Mouse (Mus musculus) lung, embryonic 14.5 days (tissue): ENCODE measurements at regions not wholly inside any gene's neighbourhood (a gene's known extent, or its start where the extent isn't known, plus 50 kb on each side); places are given as distances from the start of the nearest gene placed in this dataset.

ENCODE experiments used
- ATAC-seq: fragments of 200-750 bp; cut with Nextera tagmentation; 2 replicates; pipeline ENCODE4 v1.8.0; 2017; ENCODE audit warnings: mild to moderate bottlenecking, moderate TSS enrichment, moderate library complexity; ENCODE audit not compliant: insufficient read depth
- DNase-seq: peaks from one replicate; pipeline ENCODE4 v3.0.0-alpha.2; 2015
- H3K27ac ChIP-seq: fragments of 300-500 bp; sonication (generic); 2 replicates; pipeline ENCODE4 v1.5.1; 2014; ENCODE audit warnings: low read depth, mild to moderate bottlenecking, moderate library complexity
- H3K27me3 ChIP-seq: fragments of 300-500 bp; sonication (generic); 2 replicates; pipeline ENCODE4 v1.6.1; 2014; ENCODE audit warnings: low read length, control low read depth; ENCODE audit not compliant: insufficient read depth
- H3K36me3 ChIP-seq: fragments of 300-500 bp; sonication (generic); 2 replicates; pipeline ENCODE4 v1.6.1; 2014; ENCODE audit warnings: control low read depth; ENCODE audit not compliant: insufficient read depth
- H3K4me1 ChIP-seq: fragments of 300-500 bp; sonication (generic); 2 replicates; pipeline ENCODE4 v1.6.1; 2014; ENCODE audit warnings: antibody characterized with exemption, control low read depth; ENCODE audit not compliant: insufficient read depth
- H3K4me2 ChIP-seq: fragments of 300-500 bp; sonication (generic); 2 replicates; pipeline ENCODE4 v1.6.1; 2014; ENCODE audit warnings: mild to moderate bottlenecking
- H3K4me3 ChIP-seq: fragments of 300-500 bp; sonication (generic); 2 replicates; pipeline ENCODE4 v1.5.1; 2014; ENCODE audit warnings: low read depth, low read length
- H3K9ac ChIP-seq: fragments of 300-500 bp; sonication (generic); 2 replicates; pipeline ENCODE4 v1.6.1; 2014
- H3K9me3 ChIP-seq: fragments of 300-500 bp; sonication (generic); 2 replicates; pipeline ENCODE4 v1.6.1; 2016; ENCODE audit warnings: low read depth, low read length, control low read depth
- CTCF ChIP-seq: IDR thresholded peaks from 2 replicates; pipeline ENCODE4 v1.5.1; 2016; ENCODE audit warnings: antibody characterized with exemption, low read depth
- WGBS: fragments of 180-500 bp; shearing (Covaris S2); extraction: QIAGEN DNeasy Blood & Tissue Kit; methylation state at CpG from one replicate; pipeline ENCODE4 v1.1.7; 2014; 5-methylcytosine and 5-hydroxymethylcytosine counted together

GRCm38 (mm10) chr13:110557930-110558727, 163.3 kb downstream of the Plk2 start:
- peak overlapping the region; percentile 18 for H3K4me2 ChIP-seq
- ATAC-seq (peak; percentile 70), DNase-seq (peak; percentile 79)
- H3K4me1 ChIP-seq: 0 out of 2 replicates have a peak, but pooled peaks cover 5% of the 10 kb centered on the region
- 55% methylated on average over 28 of the region's 28 CpGs for WGBS
- no peak overlapping the region for H3K9ac ChIP-seq
- H3K4me3 ChIP-seq: no peak overlapping the region
- peak overlapping the region; percentile 19 for H3K27ac ChIP-seq
- TF ChIP-seq CTCF: no peak
- H3K27me3 ChIP-seq: no peaks in the 10 kb centered on the region
- H3K9me3 ChIP-seq: no peaks in the 10 kb centered on the region
- no peaks in the 10 kb centered on the region for H3K36me3 ChIP-seq

- 71% methylated on average over 13 of the region's 13 CpGs for WGBS
- H3K9ac ChIP-seq: no peak overlapping the region
- H3K9me3 ChIP-seq: no peaks in the 10 kb centered on the region
- no peak overlapping the region for H3K27ac ChIP-seq
- TF ChIP-seq CTCF: no peak
- no peak overlapping the region for H3K4me2 ChIP-seq
- H3K36me3 ChIP-seq: no peaks in the 10 kb centered on the region
- DNase-seq (no peak), ATAC-seq (no peak)
- no peak overlapping the region for H3K4me3 ChIP-seq
- 0 out of 2 replicates have a peak, but pooled peaks cover 2% of the 10 kb centered on the region for H3K4me1 ChIP-seq
- no peaks in the 10 kb centered on the region for H3K27me3 ChIP-seq
Observed at GRCm38 (mm10) chr13:110560566-110560965, 165.7 kb downstream of the Plk2 start.

DNA sequence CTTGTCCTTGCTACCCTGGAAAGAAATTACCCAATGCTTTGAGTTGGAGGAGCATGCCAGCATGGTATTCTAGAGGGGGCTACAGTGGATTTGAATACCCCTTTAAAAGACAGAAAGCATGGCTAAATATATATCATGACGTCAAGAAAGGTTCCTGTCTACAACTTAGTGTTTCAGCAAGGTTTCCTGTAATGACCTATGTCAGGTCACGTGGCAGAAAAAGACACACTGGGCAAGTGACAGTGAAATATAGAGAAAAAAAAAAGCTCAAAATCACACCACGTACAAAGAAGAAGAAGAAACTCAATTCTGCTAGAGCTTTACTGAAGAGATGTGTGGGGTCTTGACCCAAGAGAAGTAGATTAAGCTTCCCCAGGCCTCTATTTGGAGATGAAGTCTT, 167.7 kb downstream of the Plk2 start:
- H3K4me1 ChIP-seq: 0 out of 2 replicates have a peak, but pooled peaks cover 2% of the 10 kb centered on the region
- H3K9ac ChIP-seq: no peak overlapping the region
- H3K9me3 ChIP-seq: no peaks in the 10 kb centered on the region
- no peak for TF ChIP-seq CTCF
- no peak overlapping the region for H3K27ac ChIP-seq
- DNase-seq: no peak
- ATAC-seq: no peak
- WGBS: 43% methylated on average over 3 of the region's 3 CpGs
- no peaks in the 10 kb centered on the region for H3K36me3 ChIP-seq
- no peak overlapping the region for H3K4me3 ChIP-seq
- H3K4me2 ChIP-seq: no peak overlapping the region
- H3K27me3 ChIP-seq: no peaks in the 10 kb centered on the region

DNA sequence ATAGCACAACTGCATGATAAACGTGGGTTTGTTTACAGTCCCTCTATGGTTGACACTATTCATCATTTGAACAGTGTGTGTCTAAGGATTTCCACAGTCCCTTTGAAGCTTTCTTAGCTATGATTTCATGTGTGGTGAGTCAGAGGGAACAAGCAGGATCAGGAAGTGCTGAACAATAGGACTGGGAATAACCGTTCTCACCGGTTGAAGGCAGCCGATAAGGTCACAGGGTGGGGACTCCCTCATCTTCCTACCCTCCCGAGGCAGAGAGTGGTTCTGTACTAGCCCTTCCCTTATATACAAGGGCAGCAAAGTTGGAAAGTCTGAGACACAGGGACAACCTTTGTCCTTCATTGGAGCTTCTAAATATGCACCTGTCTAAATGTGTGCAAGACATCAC, 168.1 kb downstream of the Plk2 start:
- Histone ChIP-seq H3K9me3 (no peaks in the 10 kb centered on the region), H3K9ac (no peak overlapping the region), H3K27me3 (no peaks in the 10 kb centered on the region), H3K4me3 (no peak overlapping the region), H3K4me2 (no peak overlapping the region), H3K4me1 (0 out of 2 replicates have a peak, but pooled peaks cover under 1% of the 10 kb centered on the region), H3K27ac (no peak overlapping the region), H3K36me3 (no peaks in the 10 kb centered on the region)
- WGBS: 33% methylated on average over 5 of the region's 5 CpGs
- DNase-seq (peak; percentile 54), ATAC-seq (peak; percentile 73)
- no peak for TF ChIP-seq CTCF

DNA sequence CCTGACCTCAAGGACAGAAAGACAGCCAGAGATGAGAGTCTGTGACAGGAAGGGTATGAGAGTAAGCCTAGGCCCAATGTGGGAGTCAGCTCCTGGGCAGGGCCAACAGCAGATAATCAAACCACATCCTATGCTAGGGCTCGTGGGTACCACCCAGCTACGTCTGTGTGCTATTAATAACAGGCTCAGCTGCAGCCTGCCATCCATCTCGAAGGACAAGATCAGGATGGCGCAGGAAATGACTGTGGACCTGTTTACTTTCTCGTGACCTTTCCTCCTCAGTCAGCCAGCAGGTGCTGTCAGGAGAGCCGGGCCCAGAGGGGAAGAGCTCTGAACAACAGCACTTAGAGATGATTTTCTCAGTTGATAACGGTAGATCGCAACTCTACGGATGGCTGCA, 169.1 kb downstream of the Plk2 start:
- Histone ChIP-seq H3K4me1 (no peaks in the 10 kb centered on the region), H3K27me3 (no peaks in the 10 kb centered on the region), H3K9me3 (no peaks in the 10 kb centered on the region), H3K36me3 (no peaks in the 10 kb centered on the region), H3K27ac (no peak overlapping the region), H3K4me2 (no peak overlapping the region), H3K4me3 (no peak overlapping the region), H3K9ac (no peak overlapping the region)
- TF ChIP-seq CTCF: no peak
- ATAC-seq (peak; percentile 75; the same call in 1 of the 2 replicates), DNase-seq (peak; percentile 55)
- WGBS: 26% methylated on average over 9 of the region's 9 CpGs

- Histone ChIP-seq H3K9me3 (no peaks in the 10 kb centered on the region), H3K27me3 (no peaks in the 10 kb centered on the region), H3K9ac (no peak overlapping the region), H3K4me3 (no peak overlapping the region), H3K36me3 (no peaks in the 10 kb centered on the region), H3K4me2 (no peak overlapping the region), H3K4me1 (no peaks in the 10 kb centered on the region), H3K27ac (no peak overlapping the region)
- WGBS: 67% methylated on average over 8 of the region's 8 CpGs
- TF ChIP-seq CTCF: no peak
- ATAC-seq (no peak), DNase-seq (no peak)
Observed at GRCm38 (mm10) chr13:110568482-110569179, 173.8 kb downstream of the Plk2 start.

GRCm38 (mm10) chr13:110569180-110569512, 174.3 kb downstream of the Plk2 start:
- Histone ChIP-seq H3K27me3 (no peaks in the 10 kb centered on the region), H3K4me3 (no peak overlapping the region), H3K9ac (no peak overlapping the region), H3K27ac (no peak overlapping the region), H3K36me3 (no peaks in the 10 kb centered on the region), H3K4me2 (no peak overlapping the region), H3K4me1 (no peaks in the 10 kb centered on the region), H3K9me3 (no peaks in the 10 kb centered on the region)
- 93% methylated on average over 2 of the region's 2 CpGs for WGBS
- ATAC-seq: no peak
- no peak for DNase-seq
- TF ChIP-seq CTCF: no peak
